Mouse (Mus musculus) left cerebral cortex, postnatal 4 days (tissue): ENCODE data around the gene Fmr1. TPM values are rescaled to one million over a fixed set of nuclear protein-coding genes. Genes with fewer than 3 reads are reported as not detected.
A peak's percentile ranks its signal among the peaks of the same experiment; 100 is the strongest.
"Not testable (repeated sequence)": the region's sequence is repeated elsewhere in the genome, so short reads cannot be mapped to it uniquely, and the experiment has no call there.

ENCODE experiments used
- DNase-seq: peaks from one replicate; pipeline ENCODE4 v3.0.0-alpha.2; 2022
- intact Hi-C: fragments of 180-260 bp; cut with DNase I; formaldehyde crosslinking; loops from one replicate; pipeline ENCODE4 v1.15.1; 2025
- total RNA-seq, 2 experiments: library from RNA; stranded (reverse); gene quantifications; 2 replicates each; pipeline ENCODE4 v1.2.3; 2021

The Fmr1 gene
- total RNA-seq: 10 to 100 TPM; 83.7 to 91.1 TPM

- DNase-seq: peak; percentile 97
- intact Hi-C loops: no loop called here
These were observed at the start of gene Fmr1 for GRCm38 (mm10) chrX:68678333-68678740. Gene Fmr1 (plus strand): TSS chrX:68678541.

DNA sequence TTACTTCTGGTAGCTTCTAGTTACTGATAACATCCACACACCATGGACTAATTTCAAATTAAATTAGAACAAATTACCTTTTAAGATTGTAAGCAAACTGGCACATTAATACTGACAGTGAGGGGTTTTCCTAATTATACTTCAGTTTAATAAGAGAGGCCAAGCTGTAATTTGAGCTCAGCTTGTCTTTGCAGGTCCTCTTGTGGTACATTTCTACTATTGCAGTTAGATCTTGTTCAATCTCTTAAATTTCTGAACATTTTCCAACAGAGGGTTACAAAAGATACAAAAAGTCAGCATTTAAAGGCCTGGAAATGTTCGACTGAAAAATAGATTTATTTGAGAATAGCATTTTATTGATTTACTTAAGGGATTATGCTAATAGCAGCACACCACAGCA, 36.7 kb upstream of the Fmr1 start:
- intact Hi-C loops: no loop called here
- no peak for DNase-seq

DNA sequence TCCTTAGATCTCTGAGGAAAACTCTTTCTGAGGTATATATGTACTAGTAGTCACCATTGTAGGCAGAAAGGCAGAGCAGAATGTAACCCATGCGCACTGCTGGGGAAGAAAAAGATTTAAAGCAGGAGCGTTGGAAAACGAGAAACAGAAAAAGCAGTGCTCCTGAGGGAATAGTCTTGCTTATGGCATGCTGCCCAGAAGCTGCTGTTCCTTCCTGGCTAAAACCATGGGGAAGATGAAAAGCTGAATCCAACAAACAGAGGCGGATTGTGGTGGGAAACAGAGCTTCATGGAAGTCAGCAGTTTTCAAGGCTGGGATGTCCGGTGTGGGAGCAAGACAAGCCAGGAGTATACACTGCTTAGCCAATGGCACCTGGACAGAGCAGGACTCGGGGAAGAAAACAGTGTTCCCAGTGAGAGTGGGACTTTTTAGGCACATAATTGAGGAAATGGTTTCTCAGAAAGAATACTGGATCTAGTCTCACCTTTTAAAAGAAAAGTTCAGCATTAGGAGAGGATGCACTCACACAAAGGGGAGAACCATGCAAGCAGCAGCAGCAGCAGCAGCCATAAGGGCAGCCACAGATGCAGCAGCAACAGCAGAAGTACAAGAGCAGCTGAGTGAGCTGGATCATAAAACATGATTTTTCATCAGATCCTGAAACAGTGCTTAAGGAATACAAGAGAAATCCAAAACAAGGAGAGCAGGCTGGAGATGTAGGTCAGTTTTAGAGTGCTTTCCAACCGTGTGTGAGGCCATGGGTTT, 33.0 kb upstream of the Fmr1 start:
- DNase-seq: peak; percentile 32
- intact Hi-C loops: no loop called here

DNA sequence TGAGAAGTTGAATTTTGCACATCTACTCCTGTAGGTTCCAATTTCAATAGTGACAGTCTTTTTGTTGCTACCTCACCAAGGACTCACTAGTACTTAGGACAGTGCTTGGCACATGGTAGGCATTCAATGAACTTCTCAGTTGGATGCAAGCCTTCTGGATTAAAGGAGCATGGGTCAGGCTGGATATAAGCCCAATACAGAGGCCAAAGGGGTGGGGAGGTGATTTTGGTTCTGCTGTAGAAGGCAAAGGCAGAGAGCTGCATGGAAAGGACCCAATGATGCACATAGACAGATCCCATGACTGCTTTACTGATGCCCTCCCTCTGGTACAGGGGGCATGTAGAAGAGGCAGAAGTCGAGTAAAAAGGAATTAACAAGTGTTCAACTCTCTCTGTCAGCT, 833 bp upstream of the Fmr1 start:
- DNase-seq: no peak
- intact Hi-C loops: no loop called here

- intact Hi-C loops: no loop called here
- peak; percentile 22 for DNase-seq
These were observed 610 bp downstream of the Fmr1 start for GRCm38 (mm10) chrX:68678815-68679486.

DNA sequence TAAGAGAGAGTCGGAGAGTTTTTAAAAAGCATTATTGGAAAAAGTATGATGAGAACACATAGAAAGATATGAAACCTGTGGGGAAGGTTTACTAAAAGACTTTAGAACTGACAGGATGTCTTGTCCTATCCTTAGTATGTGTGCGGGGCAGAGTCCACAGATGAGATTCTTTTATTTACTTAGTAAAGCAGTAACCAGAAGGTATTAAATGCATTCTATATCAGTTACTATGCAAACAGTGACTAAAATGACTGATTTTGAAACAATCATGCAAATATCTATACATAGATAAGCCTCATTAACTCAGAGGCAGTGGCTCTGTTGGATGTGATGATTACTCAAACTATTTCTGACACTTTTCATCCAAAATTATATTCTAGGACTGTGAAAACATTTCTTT, 6.4 kb downstream of the Fmr1 start:
- intact Hi-C loops: no loop called here
- no peak for DNase-seq

DNA sequence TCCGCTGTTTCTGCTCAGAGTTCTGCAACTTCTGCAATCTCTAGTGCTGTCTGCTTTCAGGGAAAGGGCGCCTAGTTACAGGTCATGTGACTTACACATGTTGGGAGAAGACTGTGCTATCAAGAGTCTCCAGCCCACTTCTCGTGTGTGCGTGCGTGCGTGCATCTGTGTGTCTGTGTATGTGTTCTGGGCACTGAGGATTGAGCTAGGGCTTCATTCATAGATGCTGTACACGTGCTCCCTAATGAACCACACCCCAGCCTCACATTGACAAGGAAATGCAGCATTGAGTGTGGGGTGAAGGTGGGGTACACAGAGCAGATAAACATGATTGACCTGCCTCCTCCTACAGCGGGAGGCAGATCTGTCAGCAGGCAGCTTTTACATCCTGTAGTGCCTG, 13.6 kb downstream of the Fmr1 start:
- DNase-seq, intact Hi-C loops: not testable (repeated sequence)

DNA sequence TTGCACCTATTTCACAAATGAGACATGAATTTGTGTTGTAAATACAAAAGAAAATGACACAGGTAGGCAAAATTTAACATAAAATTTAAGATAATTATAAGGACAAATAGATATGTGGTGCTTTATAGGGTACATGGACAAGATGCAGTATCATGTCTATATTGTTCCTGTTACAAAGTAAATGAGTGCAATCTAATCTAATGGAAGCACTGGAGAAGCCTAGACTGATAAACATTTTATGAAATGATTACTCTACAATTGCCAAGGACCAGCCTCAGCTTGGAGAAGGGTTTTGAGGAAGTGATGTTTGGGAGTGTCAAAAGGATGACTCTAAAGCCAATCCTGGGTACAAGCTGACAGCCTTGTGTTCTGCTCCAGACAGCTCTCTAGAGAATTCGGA, 58.6 kb downstream of the Fmr1 start:
- no peak for DNase-seq
- intact Hi-C loops: no loop called here

- intact Hi-C loops: no loop called here
- no peak for DNase-seq
These were observed 61.7 kb downstream of the Fmr1 start for GRCm38 (mm10) chrX:68740088-68740487.

- intact Hi-C loops: no loop called here
- no peak for DNase-seq
These were observed 83.3 kb downstream of the Fmr1 start, which contains the start of gene Fmr1nb for GRCm38 (mm10) chrX:68761606-68762005. Gene Fmr1nb (plus strand): TSS chrX:68761839.

Other genes starting within 250 kb of the Fmr1 start
- not detected for gene Fmr1nb, start 83.3 kb downstream of the Fmr1 start, total RNA-seq
- gene Gm14698, start 142.6 kb downstream of the Fmr1 start, total RNA-seq: 1 to 10 TPM; 2.8 to 3.2 TPM
- not detected for gene Gm6812, start 214.5 kb downstream of the Fmr1 start, total RNA-seq